20 mouse cellular contexts compared by ENCODE assay signal in the genomic region with DNA sequence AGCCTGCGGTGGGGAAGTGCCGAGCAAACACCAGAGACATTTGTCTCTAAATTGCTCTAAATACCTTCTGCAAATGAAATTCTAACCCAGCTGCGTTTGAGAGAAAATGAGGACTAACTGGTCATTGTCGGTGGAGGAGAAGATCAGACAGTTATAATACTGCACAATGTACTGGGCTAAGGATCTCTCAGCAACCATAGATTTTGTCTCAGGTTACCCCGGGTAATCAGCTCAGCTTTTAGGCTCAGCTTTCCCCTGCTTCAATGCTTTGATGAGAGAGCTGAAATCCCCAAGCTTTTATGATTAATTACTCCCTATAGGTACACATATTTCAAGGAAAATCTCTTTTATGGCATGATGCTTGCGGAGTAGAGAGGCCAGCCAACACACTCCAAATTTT. TPM values are rescaled to one million over a fixed set of nuclear protein-coding genes. Genes with fewer than 3 reads are reported as not detected.
DNase-seq lines count a peak whose midpoint lies in the region; ATAC-seq and TF ChIP-seq lines count a peak whose summit lies in the region.
"Had no signal": no experiment of that assay in that cellular context is flagged by ENCODE, and none has a peak within 500 bp of the region (broad histone marks: within the 10 kb centered on the region; RNA-seq: fewer than 3 reads in every experiment).

No protein-coding gene starts in this region.

- no peaks in the 10 kb centered on the region for H3K36me3 ChIP-seq in embryonic facial prominence, embryonic 11.5 days (replicated peaks; ENCODE audit: control insufficient read depth, insufficient read depth, low read depth, low read length)
- peaks cover 15% of the 10 kb centered on the region; the same call in 1 of the 2 replicates for H3K36me3 ChIP-seq in embryonic facial prominence, embryonic 10.5 days (replicated peaks)
- no peaks in the 10 kb centered on the region for H3K36me3 ChIP-seq in midbrain, embryonic 11.5 days (ENCODE audit: control insufficient read depth, insufficient read depth, low read length)
- no peaks in the 10 kb centered on the region for H3K36me3 ChIP-seq in midbrain, postnatal 0 days (ENCODE audit: insufficient read depth, low read length)
- H3K36me3 ChIP-seq in hindbrain, embryonic 15.5 days = no peaks in the 10 kb centered on the region
- no peaks in the 10 kb centered on the region for H3K36me3 ChIP-seq in neural tube, embryonic 15.5 days

- H3K4me2 ChIP-seq in embryonic facial prominence, embryonic 11.5 days (ENCODE audit: low read depth, low read length) = no peak overlapping the region
- no peak overlapping the region for H3K4me2 ChIP-seq in midbrain, embryonic 11.5 days
- H3K4me2 ChIP-seq in midbrain, postnatal 0 days (ENCODE audit: low read depth, low read length, poor library complexity, severe bottlenecking) = no peak overlapping the region
- no peak overlapping the region for H3K4me2 ChIP-seq in hindbrain, embryonic 15.5 days
- H3K4me2 ChIP-seq in neural tube, embryonic 15.5 days = no peak overlapping the region
- H3K4me2 ChIP-seq: heart, embryonic 11.5 days; liver, embryonic 12.5 days had no signal

- no peak for TF ChIP-seq CTCF in midbrain, postnatal 0 days (IDR thresholded peaks at IDR 0.05)

- DNase-seq in embryonic facial prominence, embryonic 11.5 days (ENCODE audit: low spot score) = peak; percentile 59
- no peak for DNase-seq in embryonic facial prominence, embryonic 10.5 days (ENCODE audit: low spot score)
- DNase-seq in midbrain, embryonic 11.5 days (ENCODE audit: low spot score, missing footprints) = no peak
- no peak for DNase-seq in midbrain, postnatal 0 days (ENCODE audit: low spot score)
- no peak for DNase-seq in layer of hippocampus, postnatal 36 days
- DNase-seq: adrenal gland, postnatal 10 days; cerebellum, adult 11 months; cerebellum, postnatal 14 days; gastrocnemius, adult 2 months; heart, postnatal 10 days; kidney, adult 2 months; kidney, postnatal 14 days; lung, adult 2 months; thymus, postnatal 36 days had no signal

- H3K4me3 ChIP-seq in embryonic facial prominence, embryonic 11.5 days (ENCODE audit: low read depth, low read length) = no peak overlapping the region
- no peak overlapping the region for H3K4me3 ChIP-seq in embryonic facial prominence, embryonic 10.5 days
- no peak overlapping the region for H3K4me3 ChIP-seq in midbrain, embryonic 11.5 days (ENCODE audit: low read depth, low read length)
- H3K4me3 ChIP-seq in midbrain, postnatal 0 days (ENCODE audit: low read depth, low read length) = no peak overlapping the region
- no peak overlapping the region for H3K4me3 ChIP-seq in hindbrain, embryonic 15.5 days
- H3K4me3 ChIP-seq in neural tube, embryonic 15.5 days (replicated peaks) = no peak overlapping the region
- H3K4me3 ChIP-seq: gastrocnemius, adult 2 months; liver, embryonic 12.5 days had no signal

- H3K9me3 ChIP-seq in embryonic facial prominence, embryonic 11.5 days (replicated peaks; ENCODE audit: control insufficient read depth, low read length) = no peaks in the 10 kb centered on the region
- H3K9me3 ChIP-seq in embryonic facial prominence, embryonic 10.5 days = no peaks in the 10 kb centered on the region
- no peaks in the 10 kb centered on the region for H3K9me3 ChIP-seq in midbrain, embryonic 11.5 days (ENCODE audit: control insufficient read depth, low read length)
- H3K9me3 ChIP-seq in midbrain, postnatal 0 days (ENCODE audit: low read length) = no peaks in the 10 kb centered on the region
- no peaks in the 10 kb centered on the region for H3K9me3 ChIP-seq in hindbrain, embryonic 15.5 days
- no peaks in the 10 kb centered on the region for H3K9me3 ChIP-seq in neural tube, embryonic 15.5 days (replicated peaks)
- H3K9me3 ChIP-seq: liver, embryonic 12.5 days had no signal

- H3K27me3 ChIP-seq in embryonic facial prominence, embryonic 11.5 days (ENCODE audit: control insufficient read depth, insufficient read depth, low read length) = no peaks in the 10 kb centered on the region
- H3K27me3 ChIP-seq in embryonic facial prominence, embryonic 10.5 days (replicated peaks; ENCODE audit: low read depth, poor library complexity, severe bottlenecking) = no peaks in the 10 kb centered on the region
- no peaks in the 10 kb centered on the region for H3K27me3 ChIP-seq in midbrain, embryonic 11.5 days (ENCODE audit: control insufficient read depth, insufficient read depth, low read length)
- no peaks in the 10 kb centered on the region for H3K27me3 ChIP-seq in midbrain, postnatal 0 days (ENCODE audit: insufficient read depth, low read length)
- no peaks in the 10 kb centered on the region for H3K27me3 ChIP-seq in hindbrain, embryonic 15.5 days
- no peaks in the 10 kb centered on the region for H3K27me3 ChIP-seq in neural tube, embryonic 15.5 days (replicated peaks)
- H3K27me3 ChIP-seq: liver, embryonic 12.5 days; Patski had no signal

- H3K27ac ChIP-seq in embryonic facial prominence, embryonic 11.5 days (replicated peaks; ENCODE audit: low read depth, low read length) = no peak overlapping the region
- no peak overlapping the region for H3K27ac ChIP-seq in embryonic facial prominence, embryonic 10.5 days (replicated peaks)
- peak overlapping the region; percentile 40 for H3K27ac ChIP-seq in midbrain, embryonic 11.5 days (ENCODE audit: low read depth, low read length)
- no peak overlapping the region for H3K27ac ChIP-seq in midbrain, postnatal 0 days (ENCODE audit: low read depth, low read length)
- H3K27ac ChIP-seq in hindbrain, embryonic 15.5 days (replicated peaks) = peak overlapping the region; percentile 35; the same call in 1 of the 2 replicates
- H3K27ac ChIP-seq in neural tube, embryonic 15.5 days (replicated peaks) = peak overlapping the region; percentile 42
- H3K27ac ChIP-seq: gastrocnemius, adult 2 months; liver, embryonic 12.5 days had no signal

- H3K4me1 ChIP-seq in embryonic facial prominence, embryonic 11.5 days (ENCODE audit: control insufficient read depth, insufficient read depth, low read length) = no peaks in the 10 kb centered on the region; the same call in 1 of the 2 replicates
- H3K4me1 ChIP-seq in embryonic facial prominence, embryonic 10.5 days = peaks cover 73% of the 10 kb centered on the region
- peaks cover 6% of the 10 kb centered on the region for H3K4me1 ChIP-seq in midbrain, embryonic 11.5 days (ENCODE audit: control insufficient read depth, insufficient read depth, low read length)
- H3K4me1 ChIP-seq in midbrain, postnatal 0 days (ENCODE audit: insufficient read depth, low read length) = no peaks in the 10 kb centered on the region
- peaks cover 35% of the 10 kb centered on the region for H3K4me1 ChIP-seq in hindbrain, embryonic 15.5 days (replicated peaks)
- H3K4me1 ChIP-seq in neural tube, embryonic 15.5 days = peaks cover 33% of the 10 kb centered on the region

- 38% methylated on average over 6 of the region's 6 CpGs for WGBS in embryonic facial prominence, embryonic 11.5 days
- WGBS in embryonic facial prominence, embryonic 10.5 days = 47% methylated on average over 6 of the region's 6 CpGs
- WGBS in midbrain, embryonic 11.5 days = 55% methylated on average over 6 of the region's 6 CpGs
- WGBS in midbrain, postnatal 0 days = 36% methylated on average over 6 of the region's 6 CpGs
- 42% methylated on average over 6 of the region's 6 CpGs for WGBS in hindbrain, embryonic 15.5 days
- WGBS in neural tube, embryonic 15.5 days = 44% methylated on average over 6 of the region's 6 CpGs

- H3K9ac ChIP-seq in embryonic facial prominence, embryonic 11.5 days (replicated peaks; ENCODE audit: low read length) = no peak overlapping the region
- H3K9ac ChIP-seq in midbrain, embryonic 11.5 days (ENCODE audit: low read length) = no peak overlapping the region
- H3K9ac ChIP-seq in midbrain, postnatal 0 days (replicated peaks; ENCODE audit: low read length, poor library complexity, severe bottlenecking) = no peak overlapping the region
- no peak overlapping the region for H3K9ac ChIP-seq in hindbrain, embryonic 15.5 days
- H3K9ac ChIP-seq in neural tube, embryonic 15.5 days (replicated peaks) = no peak overlapping the region
- H3K9ac ChIP-seq: liver, embryonic 12.5 days had no signal

- ATAC-seq in embryonic facial prominence, embryonic 11.5 days (replicated peaks; ENCODE audit: insufficient number of reproducible peaks, low FRiP score, low TSS enrichment, low read depth) = no peak; the same call in 1 of the 2 replicates
- no peak for ATAC-seq in midbrain, embryonic 11.5 days (ENCODE audit: low FRiP score)
- no peak for ATAC-seq in midbrain, postnatal 0 days (ENCODE audit: low FRiP score)
- ATAC-seq in hindbrain, embryonic 15.5 days (ENCODE audit: low FRiP score, low read depth) = no peak
- ATAC-seq in neural tube, embryonic 15.5 days (ENCODE audit: low FRiP score) = 0 out of 2 replicates have a peak, but pooled peaks have one; percentile 33
- ATAC-seq in frontal cortex, adult (ENCODE audit: low TSS enrichment) = no peak
- ATAC-seq: liver, embryonic 12.5 days; Patski had no signal

RNA-seq across cellular contexts. Expression of a gene that starts 59.4 kb away (rescaled TPM):
- 29.0 and 33.1 TPM in 2 replicates for polyA plus RNA-seq in embryonic facial prominence, embryonic 11.5 days (2014; fragmentation: Nextera tagmentation; extraction: Ambion mirVana)
- polyA plus RNA-seq in embryonic facial prominence, embryonic 10.5 days (2016; fragmentation: Nextera tagmentation; extraction: Ambion mirVana) = 59.0 and 60.7 TPM in 2 replicates
- 31.3 and 35.9 TPM in 2 replicates for polyA plus RNA-seq in midbrain, embryonic 11.5 days (2014; fragmentation: Nextera tagmentation; extraction: Ambion mirVana)
- total RNA-seq in midbrain, postnatal 0 days (2014; rRNA removed) = 74.0 and 75.5 TPM in 2 replicates
- 62.5 and 67.2 TPM in 2 replicates for polyA plus RNA-seq in midbrain, postnatal 0 days (2015; fragmentation: Nextera tagmentation; extraction: Ambion mirVana)
- 54.4 and 61.9 TPM in 2 replicates for polyA plus RNA-seq in hindbrain, embryonic 15.5 days (2015; fragmentation: Nextera tagmentation; extraction: Ambion mirVana)
- polyA plus RNA-seq in neural tube, embryonic 15.5 days (2015; fragmentation: Nextera tagmentation; extraction: Ambion mirVana) = 60.0 and 61.2 TPM in 2 replicates
- total RNA-seq in layer of hippocampus, postnatal 36 days (2021) = 10 to 100 TPM; 43.6 to 44.0 TPM

Comparison
In these comparisons a context has a peak if more than half of its experiments do, and no peak if none do; other contexts are left out.
1. H3K27ac ChIP-seq: peak in midbrain, embryonic 11.5 days (single experiment), hindbrain, embryonic 15.5 days (single experiment) and neural tube, embryonic 15.5 days (single experiment); none in embryonic facial prominence, embryonic 11.5 days (single experiment), embryonic facial prominence, embryonic 10.5 days (single experiment) and midbrain, postnatal 0 days (single experiment).